Mouse (Mus musculus) bone marrow, adult 2 months (tissue): ENCODE results near the gene Trpv6. TPM values are rescaled to one million over a fixed set of nuclear protein-coding genes. Genes with fewer than 3 reads are reported as not detected.
A peak's percentile ranks its signal among the peaks of the same experiment; 100 is the strongest.

Experiments used
- H3K27ac ChIP-seq: fragments of 200-500 bp; 2 replicates; pipeline ENCODE4 v1.5.1; 2012; ENCODE audit warnings: low read depth, mild to moderate bottlenecking, control low read depth, inconsistent platforms, low read length; ENCODE audit not compliant: control insufficient read depth, poor library complexity, insufficient read depth
- H3K4me1 ChIP-seq: fragments of 200-500 bp; 2 replicates; pipeline ENCODE4 v1.6.1; 2011; ENCODE audit warnings: low read length; ENCODE audit not compliant: control insufficient read depth, insufficient read depth
- H3K4me3 ChIP-seq: fragments of 200-500 bp; replicated peaks from 2 replicates; pipeline ENCODE3; 2011; ENCODE audit warnings: mild to moderate bottlenecking, low read depth, low read length, control low read depth; ENCODE audit not compliant: control insufficient read depth
- CTCF ChIP-seq: fragments of 200-500 bp; IDR thresholded peaks from 2 replicates; pipeline ENCODE4 v1.5.1; 2011; ENCODE audit warnings: low read length, control low read depth; ENCODE audit not compliant: control insufficient read depth, insufficient read depth
- POLR2A ChIP-seq: fragments of 200-500 bp; IDR thresholded peaks from 2 replicates; pipeline ENCODE4 v1.6.1; 2011; ENCODE audit warnings: low read depth, mild to moderate bottlenecking, control low read depth, low read length, borderline replicate concordance; ENCODE audit not compliant: control insufficient read depth
- WGBS: fragments of 180-500 bp; shearing (Covaris S2); methylation state at CpG from one replicate; pipeline ENCODE4 v1.1.7; 2018; 5-methylcytosine and 5-hydroxymethylcytosine counted together
- polyA plus RNA-seq: library from polyadenylated mRNA; stranded (reverse); fragments of >200 nt; gene quantifications from 2 replicates; pipeline ENCODE4 v1.2.4, GENCODE M21; 2011; ENCODE audit warnings: low replicate concordance; ENCODE audit not compliant: missing spikeins, insufficient read depth, insufficient read length

Trpv6 gene
- polyA plus RNA-seq, 1 experiment = not detected

DNA sequence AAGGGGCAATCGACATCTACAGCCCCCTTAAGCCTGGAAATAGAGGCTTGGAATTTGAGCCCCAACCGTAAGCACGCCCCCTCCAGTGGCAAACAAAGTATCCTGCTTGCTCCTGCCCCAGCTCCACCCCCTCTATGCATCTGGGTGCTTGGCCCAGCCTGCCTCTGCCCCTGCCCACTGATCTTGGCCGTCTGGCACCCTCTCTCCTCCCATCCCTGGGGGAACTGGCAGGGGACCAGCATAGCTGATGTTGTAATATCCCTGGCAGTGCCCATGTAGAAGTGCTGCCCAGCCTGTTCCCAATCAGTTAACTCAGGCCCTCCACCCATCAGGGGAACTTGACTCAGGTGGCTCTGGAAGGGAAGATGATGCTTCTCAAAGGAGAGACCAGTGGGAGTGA, 30.0 kb downstream of the Trpv6 start:
- WGBS = 13% methylated on average over 4 of the region's 4 CpGs
- Histone ChIP-seq H3K4me1 (no peaks in the 10 kb centered on the region), H3K4me3 (no peak overlapping the region), H3K27ac (no peak overlapping the region)
- no peak for TF ChIP-seq POLR2A
- TF ChIP-seq CTCF = no peak

DNA sequence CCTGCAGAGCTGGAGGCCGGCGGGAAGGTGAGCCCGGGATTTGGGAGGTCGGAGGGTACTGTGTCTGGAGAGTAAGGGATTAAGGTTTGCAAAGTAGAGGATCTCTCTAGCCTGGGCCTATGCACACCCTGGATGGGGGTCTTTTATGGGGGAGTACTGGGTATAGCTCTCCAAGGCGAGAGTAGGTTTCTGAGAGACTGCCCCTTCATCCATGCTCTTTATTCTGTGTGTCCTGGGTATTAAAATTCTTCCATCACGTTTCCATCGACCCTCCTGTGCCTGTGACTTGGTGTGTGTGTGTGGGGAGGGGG, 30.5 kb downstream of the Trpv6 start:
- WGBS = 6% methylated on average over 7 of the region's 7 CpGs
- Histone ChIP-seq H3K4me3 (no peak overlapping the region), H3K4me1 (no peaks in the 10 kb centered on the region), H3K27ac (no peak overlapping the region)
- TF ChIP-seq CTCF = no peak
- no peak for TF ChIP-seq POLR2A

DNA sequence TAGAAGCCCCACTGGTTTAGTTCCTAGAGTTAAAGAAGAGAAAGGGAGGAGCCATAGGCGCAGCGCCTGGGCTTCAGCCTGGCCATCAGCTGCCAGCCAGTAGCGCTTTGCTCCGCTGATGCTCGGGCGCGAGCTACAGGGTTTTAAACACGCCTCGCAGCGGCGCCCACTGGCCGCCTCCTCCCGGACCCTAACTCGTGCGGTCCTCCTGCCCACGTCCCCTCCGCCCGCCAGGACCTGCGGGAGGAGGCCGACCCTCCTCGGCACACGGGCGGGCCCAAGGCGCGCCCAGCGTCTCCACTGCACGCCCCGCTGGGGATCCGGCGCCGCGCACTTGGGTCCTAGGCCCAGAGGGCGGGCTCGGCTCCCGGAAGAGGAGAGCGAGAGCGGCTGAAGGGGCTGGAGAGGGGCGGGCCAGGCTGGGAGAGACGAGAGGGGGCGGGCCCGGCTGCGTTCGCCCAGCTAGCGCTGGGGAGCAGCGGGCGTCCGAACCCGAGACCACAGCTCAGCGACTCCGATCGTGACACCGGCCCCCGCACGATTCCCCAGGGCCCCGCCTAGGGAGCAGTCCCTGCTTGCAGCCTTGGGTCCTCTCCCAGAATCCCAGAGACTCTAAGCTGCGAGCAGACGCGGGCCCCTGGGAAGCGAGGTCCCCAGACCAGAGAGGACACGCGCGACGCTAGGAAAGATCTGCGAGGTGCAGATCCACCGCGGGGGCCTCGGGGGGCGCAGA, 31.0 kb downstream of the Trpv6 start, which contains the start of gene Ephb6:
Ephb6 (plus strand) TSS at position 422 of the 733 bp plus-strand sequence.
- H3K4me3 ChIP-seq = peak within 1 kb of the TSS; percentile 55
- peak within 1 kb of the TSS; percentile 41; the same call in 1 of the 2 replicates for H3K27ac ChIP-seq
- TF ChIP-seq CTCF (no peak), POLR2A (no peak)
- WGBS = under 1% methylated on average over 68 of the region's 68 CpGs
- no peaks in the 10 kb centered on the region for H3K4me1 ChIP-seq

GRCm38 (mm10) chr6:41604401-41605050, 31.7 kb downstream of the Trpv6 start:
- H3K4me1 ChIP-seq = no peaks in the 10 kb centered on the region
- TF ChIP-seq CTCF = peak; percentile 50
- no peak for TF ChIP-seq POLR2A
- 2% methylated on average over 23 of the region's 23 CpGs for WGBS
- no peak overlapping the region for H3K27ac ChIP-seq
- H3K4me3 ChIP-seq = peak overlapping the region; percentile 37

DNA sequence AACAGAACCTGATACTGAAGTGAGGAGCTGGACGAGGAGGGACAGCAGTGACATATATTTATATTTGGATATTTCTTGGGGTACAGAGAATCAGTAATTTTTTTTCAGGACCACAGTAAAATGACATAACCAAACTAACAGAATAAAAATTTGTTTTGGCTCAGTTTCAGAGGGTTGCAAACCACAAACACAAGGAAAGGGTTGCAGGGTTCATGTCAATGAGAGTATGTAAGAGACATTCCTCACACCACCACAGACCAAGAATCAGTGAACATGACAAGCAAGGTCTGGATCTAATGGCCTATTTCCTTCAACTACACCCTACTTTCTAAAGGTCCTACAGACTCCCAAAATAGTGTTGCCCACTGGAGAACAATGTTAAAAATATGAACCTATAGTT, 54.0 kb downstream of the Trpv6 start:
- WGBS = 69% methylated on average over 1 of the region's 1 CpGs
- no peaks in the 10 kb centered on the region for H3K4me1 ChIP-seq
- no peak for TF ChIP-seq POLR2A
- TF ChIP-seq CTCF = no peak
- no peak overlapping the region for H3K27ac ChIP-seq
- H3K4me3 ChIP-seq = no peak overlapping the region

GRCm38 (mm10) chr6:41581295-41581694, 54.9 kb downstream of the Trpv6 start:
- H3K4me1 ChIP-seq = no peaks in the 10 kb centered on the region
- 81% methylated on average over 7 of the region's 7 CpGs for WGBS
- H3K27ac ChIP-seq = no peak overlapping the region
- TF ChIP-seq POLR2A (no peak), CTCF (no peak)
- no peak overlapping the region for H3K4me3 ChIP-seq

DNA sequence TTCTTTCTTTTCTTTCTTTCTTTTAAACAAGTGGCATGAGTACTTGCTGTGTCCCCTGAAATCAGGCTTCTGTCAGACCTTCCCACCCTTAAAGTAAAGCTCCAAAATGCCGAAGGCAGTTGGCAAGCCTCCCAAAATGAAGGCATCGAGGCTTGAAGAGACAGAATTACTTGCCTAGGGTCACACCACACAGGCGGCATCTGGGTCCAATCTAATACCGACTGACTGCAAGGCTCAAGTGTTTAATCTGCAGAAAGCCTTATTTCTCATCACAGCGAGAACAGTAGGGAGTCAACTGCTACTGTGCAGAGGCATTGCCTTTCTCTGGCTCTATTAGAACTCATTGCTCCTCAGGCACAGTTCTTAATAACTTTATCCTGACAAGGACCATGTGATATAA, 58.9 kb downstream of the Trpv6 start:
- Histone ChIP-seq H3K4me1 (no peaks in the 10 kb centered on the region), H3K27ac (no peak overlapping the region), H3K4me3 (no peak overlapping the region)
- WGBS = 70% methylated on average over 5 of the region's 5 CpGs
- TF ChIP-seq POLR2A (no peak), CTCF (no peak)

DNA sequence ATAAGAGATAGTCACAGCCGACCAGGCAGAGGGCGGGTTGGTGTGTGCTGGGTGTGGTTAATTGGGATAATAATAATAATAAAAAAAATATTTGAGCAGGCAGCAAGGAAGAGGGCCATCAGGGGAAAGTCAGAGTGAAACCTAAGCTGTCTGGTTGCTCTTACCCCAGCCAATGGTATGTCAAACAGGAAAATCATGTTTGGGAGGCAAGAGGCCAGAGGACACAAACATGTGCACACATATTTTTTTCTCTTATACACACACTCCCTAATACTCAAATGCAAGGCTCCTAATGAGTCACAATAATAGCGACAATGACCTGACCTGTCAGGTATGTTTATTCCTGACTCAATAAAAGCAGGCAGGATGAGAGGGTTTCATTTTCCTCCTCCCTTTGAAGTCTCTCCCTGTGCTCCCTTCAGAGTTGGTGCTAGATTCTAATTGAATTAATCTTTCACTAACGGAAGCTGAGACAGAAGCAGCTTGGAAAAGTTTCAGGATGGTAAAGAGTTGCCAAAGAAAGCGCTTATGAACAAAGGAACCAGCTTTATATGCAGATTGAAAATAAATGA, 59.6 kb downstream of the Trpv6 start:
- no peak overlapping the region for H3K4me3 ChIP-seq
- WGBS = 78% methylated on average over 5 of the region's 5 CpGs
- no peak overlapping the region for H3K27ac ChIP-seq
- H3K4me1 ChIP-seq = no peaks in the 10 kb centered on the region
- TF ChIP-seq CTCF = no peak

Other genes starting within 250 kb of the Trpv6 start
- gene Gm5771, start 244.0 kb downstream of the Trpv6 start, polyA plus RNA-seq = not detected in 2 replicates
- not detected in 2 replicates for gene Gm10334, start 190.3 kb downstream of the Trpv6 start, polyA plus RNA-seq
- gene Prss1, start 177.5 kb downstream of the Trpv6 start, polyA plus RNA-seq = not detected in 2 replicates
- not detected in 2 replicates for gene Prss2, start 114.6 kb downstream of the Trpv6 start, polyA plus RNA-seq
- 2.4 TPM in 1 of 2 replicates, not detected in the other for gene Ephb6, start 30.9 kb downstream of the Trpv6 start, polyA plus RNA-seq
- 0.31 and 0.75 TPM in 2 replicates for gene Trpv5, start 44.4 kb upstream of the Trpv6 start, polyA plus RNA-seq
- not detected in 2 replicates for gene Llcfc1, start 48.0 kb upstream of the Trpv6 start, polyA plus RNA-seq
- gene Kel, start 67.9 kb upstream of the Trpv6 start, polyA plus RNA-seq = 1,009 and 1,115 TPM in 2 replicates
- not detected in 2 replicates for gene Olfr459, start 138.8 kb upstream of the Trpv6 start, polyA plus RNA-seq
- not detected in 2 replicates for gene Pip, start 211.1 kb upstream of the Trpv6 start, polyA plus RNA-seq
- not detected in 2 replicates for gene Sval2, start 216.6 kb upstream of the Trpv6 start, polyA plus RNA-seq